Mouse (Mus musculus) ES-Bruce4 (cell line): Measurements from ENCODE around the gene Anks1. TPM values are rescaled to one million over a fixed set of nuclear protein-coding genes. Genes with fewer than 3 reads are reported as not detected.

Source experiments
- H3K27ac ChIP-seq: 2 replicates; pipeline ENCODE4 v1.5.1; 2012; ENCODE audit warnings: low read length, inconsistent platforms; ENCODE audit not compliant: insufficient read depth
- H3K27me3 ChIP-seq: 2 replicates; pipeline ENCODE4 v1.6.1; 2012; ENCODE audit warnings: mild to moderate bottlenecking, low read length, inconsistent platforms; ENCODE audit not compliant: control insufficient read depth, poor library complexity, insufficient read depth, severe bottlenecking
- H3K36me3 ChIP-seq: 2 replicates; pipeline ENCODE4 v1.6.1; 2012; ENCODE audit warnings: inconsistent platforms, mild to moderate bottlenecking, low read length, moderate library complexity; ENCODE audit not compliant: control insufficient read depth, poor library complexity, insufficient read depth, severe bottlenecking
- H3K4me1 ChIP-seq: one replicate; pipeline ENCODE4 v1.8.1; 2011; ENCODE audit warnings: low read length; ENCODE audit not compliant: control insufficient read depth, insufficient read depth
- H3K4me3 ChIP-seq: 2 replicates; pipeline ENCODE4 v1.5.1; 2011; ENCODE audit warnings: low read depth, mild to moderate bottlenecking, low read length
- H3K9ac ChIP-seq: 2 replicates; pipeline ENCODE4 v1.6.1; 2012; ENCODE audit warnings: low read depth, mild to moderate bottlenecking, inconsistent platforms; ENCODE audit not compliant: poor library complexity, severe bottlenecking
- H3K9me3 ChIP-seq: replicated peaks from 2 replicates; pipeline ENCODE4 v1.6.1; 2012; ENCODE audit warnings: mild to moderate bottlenecking, low read length, inconsistent platforms; ENCODE audit not compliant: control insufficient read depth, poor library complexity, insufficient read depth, severe bottlenecking
- CTCF ChIP-seq: IDR thresholded peaks from one replicate; pipeline ENCODE4 v1.8.1; 2011; ENCODE audit warnings: low read depth, low read length
- EP300 ChIP-seq: IDR thresholded peaks from 2 replicates; pipeline ENCODE4 v1.6.1; 2011; ENCODE audit warnings: low read depth, low read length; ENCODE audit not compliant: insufficient read depth
- POLR2A ChIP-seq: IDR thresholded peaks from one replicate; pipeline ENCODE4 v1.8.1; 2011; ENCODE audit warnings: low read length; ENCODE audit not compliant: insufficient read depth
- polyA plus RNA-seq: library from polyadenylated mRNA; stranded (reverse); fragments of >200 nt; gene quantifications from 2 replicates; pipeline ENCODE4 v1.2.4, GENCODE M21; 2011; ENCODE audit warnings: low read depth; ENCODE audit not compliant: missing spikeins, insufficient read depth, insufficient read length

The Anks1 gene
- polyA plus RNA-seq, 1 experiment, result 23.7 TPM

DNA sequence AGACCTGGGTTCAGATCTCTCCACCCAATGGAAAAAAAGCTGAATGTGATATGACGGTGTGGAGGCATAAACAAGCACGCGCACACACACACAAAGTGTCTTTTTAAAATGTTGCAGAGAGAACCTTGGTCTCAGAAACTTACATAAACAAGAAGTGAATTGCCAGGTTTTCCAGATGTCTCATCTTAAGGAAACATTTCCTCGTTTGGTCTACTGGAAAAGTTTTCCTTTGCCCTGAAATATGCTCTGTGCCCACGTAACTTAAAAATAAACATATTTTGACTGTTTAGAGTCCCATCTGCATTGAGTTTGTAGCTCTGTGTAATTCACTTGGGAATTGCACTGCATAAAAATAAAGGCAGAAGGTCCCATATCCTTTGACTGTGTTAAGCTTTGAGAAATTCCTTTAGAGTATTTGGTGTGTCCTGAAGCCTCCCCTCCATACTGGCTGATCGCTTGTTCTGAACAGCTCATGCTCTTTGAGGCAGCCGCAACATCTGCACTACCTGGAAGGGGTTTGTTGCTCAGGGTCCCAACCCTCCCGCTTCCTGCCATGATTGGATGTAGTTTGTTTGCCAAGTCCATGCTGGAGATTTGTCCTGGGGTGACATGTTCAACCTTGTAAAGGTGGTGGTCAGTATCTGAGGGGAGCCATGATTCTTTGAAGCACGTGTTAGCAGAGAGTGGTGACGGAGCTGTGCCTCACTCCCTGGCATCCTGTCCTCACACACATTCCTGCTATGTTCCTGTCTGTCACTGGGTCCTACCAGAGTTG lies 25.2 kb downstream of the Anks1 start:
- Histone ChIP-seq H3K9me3 (no peaks in the 10 kb centered on the region), H3K36me3 (no peaks in the 10 kb centered on the region), H3K9ac (no peak overlapping the region), H3K27ac (no peak overlapping the region), H3K27me3 (no peaks in the 10 kb centered on the region), H3K4me3 (no peak overlapping the region), H3K4me1 (no peaks in the 10 kb centered on the region)
- TF ChIP-seq POLR2A, result no peak
- no peak for TF ChIP-seq CTCF
- TF ChIP-seq EP300, result no peak

DNA sequence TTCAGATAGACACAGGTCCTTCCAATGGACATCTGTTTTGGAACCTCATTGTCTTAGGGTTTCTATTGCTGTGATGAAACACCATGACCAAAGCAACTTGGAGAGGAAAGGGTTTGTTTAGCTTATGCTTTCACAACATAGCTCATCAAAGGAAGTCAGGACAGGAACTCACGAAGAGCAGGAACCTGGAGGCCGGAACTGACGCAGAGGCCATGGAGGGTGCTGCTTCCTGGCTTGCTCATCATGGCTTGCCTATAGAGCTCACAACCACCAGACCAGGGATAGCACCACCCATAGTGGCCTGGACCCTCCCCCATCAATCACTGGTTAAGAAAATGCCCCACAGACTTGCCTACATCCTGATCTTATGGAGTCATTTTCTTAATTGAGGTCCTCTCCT lies 26.0 kb downstream of the Anks1 start:
- H3K4me1 ChIP-seq, result no peaks in the 10 kb centered on the region
- no peaks in the 10 kb centered on the region for H3K36me3 ChIP-seq

DNA sequence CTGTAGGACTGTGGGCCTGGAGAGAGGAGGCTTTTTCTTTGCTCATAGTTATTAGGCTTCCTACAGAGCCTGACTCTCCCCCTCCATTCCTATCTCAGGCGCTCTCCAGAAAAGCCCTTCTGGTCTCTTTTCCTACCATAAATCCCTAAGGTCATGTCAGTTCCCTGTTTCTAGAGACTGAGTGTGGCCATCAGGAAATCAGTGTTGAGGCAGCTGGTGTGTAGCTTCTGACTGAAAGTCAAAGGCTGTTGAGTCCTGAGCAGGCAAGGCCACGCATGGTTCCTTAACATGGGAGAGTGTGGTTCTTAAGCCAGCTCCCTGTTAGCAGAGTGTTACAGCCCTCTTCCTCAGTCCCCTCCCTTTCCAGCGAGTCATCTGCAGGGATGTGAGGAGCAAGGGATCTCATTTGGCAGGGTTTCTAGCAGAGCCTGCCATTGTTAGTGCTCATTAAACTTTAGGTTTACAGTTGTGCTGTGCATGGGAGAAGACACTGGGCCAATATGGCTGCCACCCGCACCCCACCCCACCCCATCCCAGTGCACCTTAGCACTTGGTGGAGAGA lies 28.0 kb downstream of the Anks1 start:
- no peaks in the 10 kb centered on the region for H3K9me3 ChIP-seq
- peaks cover 8% of the 10 kb centered on the region for H3K4me1 ChIP-seq
- no peak overlapping the region for H3K4me3 ChIP-seq
- no peak overlapping the region for H3K27ac ChIP-seq
- H3K36me3 ChIP-seq, result no peaks in the 10 kb centered on the region
- H3K9ac ChIP-seq, result no peak overlapping the region
- no peak for TF ChIP-seq POLR2A
- no peak for TF ChIP-seq CTCF
- no peak for TF ChIP-seq EP300
- H3K27me3 ChIP-seq, result no peaks in the 10 kb centered on the region

More for the DNA sequence above, 26.0 kb downstream of the Anks1 start:
- Histone ChIP-seq H3K9ac (no peak overlapping the region), H3K27ac (no peak overlapping the region), H3K9me3 (no peaks in the 10 kb centered on the region), H3K27me3 (no peaks in the 10 kb centered on the region), H3K4me3 (no peak overlapping the region)
- no peak for TF ChIP-seq POLR2A
- no peak for TF ChIP-seq EP300
- TF ChIP-seq CTCF, result no peak

DNA sequence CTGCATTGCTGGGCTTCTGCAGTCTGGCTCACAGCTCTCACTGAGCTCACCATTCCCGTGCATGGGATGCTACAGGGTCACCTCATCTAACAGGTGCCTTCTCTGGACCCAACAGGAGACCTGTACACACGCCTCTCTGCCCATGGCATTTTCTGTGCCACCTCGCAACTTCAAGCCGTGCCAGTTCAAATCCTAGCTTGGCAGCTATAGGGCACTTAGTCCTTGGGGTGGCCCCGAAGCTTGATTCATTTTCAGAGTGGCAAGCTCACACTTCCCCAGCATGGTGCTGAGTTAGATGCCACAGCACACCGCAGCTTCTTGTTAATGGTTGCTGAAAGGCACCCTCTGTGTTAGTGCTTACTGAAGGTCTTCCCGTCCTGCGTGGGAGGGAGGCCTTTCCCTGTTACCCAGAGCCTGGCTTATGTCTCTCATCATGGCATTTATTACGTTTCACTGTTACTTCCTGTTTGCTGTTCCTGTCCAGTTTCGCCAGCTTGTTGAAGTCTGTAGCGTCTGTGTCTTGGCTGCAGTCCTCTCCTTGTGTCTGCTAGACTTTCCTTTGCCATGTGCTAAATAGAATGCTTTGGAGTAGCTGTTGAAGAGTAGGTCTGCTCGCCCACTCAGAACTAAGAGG lies 29.1 kb downstream of the Anks1 start:
- Histone ChIP-seq H3K27ac (no peak overlapping the region), H3K4me3 (no peak overlapping the region), H3K27me3 (no peaks in the 10 kb centered on the region), H3K9ac (no peak overlapping the region), H3K4me1 (peaks cover 8% of the 10 kb centered on the region), H3K36me3 (no peaks in the 10 kb centered on the region), H3K9me3 (no peaks in the 10 kb centered on the region)
- no peak for TF ChIP-seq POLR2A

DNA sequence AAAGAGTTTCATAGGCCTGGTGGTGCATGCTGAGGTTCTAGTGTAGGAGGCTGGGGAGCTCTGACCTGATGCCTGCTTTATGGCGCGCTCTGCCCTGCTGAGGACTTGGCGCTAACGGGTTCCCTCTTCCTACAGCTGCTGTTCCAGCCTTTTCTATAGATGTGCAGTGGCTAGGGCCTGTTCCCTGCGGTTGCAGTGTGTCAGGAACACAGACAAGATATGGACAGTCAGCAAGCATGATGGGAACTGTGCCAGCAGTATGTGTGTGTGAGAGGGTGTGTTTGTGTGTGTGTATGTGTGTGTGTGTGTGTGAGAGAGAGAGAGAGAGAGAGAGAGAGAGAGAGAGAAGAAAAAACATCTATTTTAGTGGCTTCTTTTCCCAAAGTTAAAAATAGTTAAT lies 29.9 kb downstream of the Anks1 start:
- TF ChIP-seq POLR2A (no peak), CTCF (no peak), EP300 (no peak)
- Histone ChIP-seq H3K4me3 (no peak overlapping the region), H3K4me1 (peaks cover 8% of the 10 kb centered on the region), H3K27ac (0 out of 2 replicates have a peak overlapping the region, but pooled peaks have one; percentile 15), H3K9ac (no peak overlapping the region), H3K27me3 (no peaks in the 10 kb centered on the region), H3K9me3 (no peaks in the 10 kb centered on the region), H3K36me3 (no peaks in the 10 kb centered on the region)

DNA sequence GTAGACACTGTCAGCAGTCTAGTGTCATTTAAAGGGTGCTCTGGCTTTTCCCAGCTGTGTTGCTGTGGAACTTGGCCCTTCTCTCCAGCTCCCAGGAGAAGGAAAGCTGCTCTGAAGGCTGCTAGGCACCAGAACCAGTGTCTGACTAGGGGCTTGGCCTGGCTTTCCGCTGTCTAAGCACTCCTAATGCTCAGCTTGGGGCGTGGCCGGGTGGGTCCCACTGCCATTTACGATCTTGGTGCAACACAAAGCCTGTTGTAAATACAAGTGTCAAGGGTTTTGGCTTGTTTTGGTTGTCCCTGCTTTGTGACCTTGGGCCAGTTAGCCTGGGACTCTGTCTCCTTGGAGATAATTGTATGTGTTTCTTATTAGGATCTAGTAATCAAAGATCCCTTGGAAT lies 31.2 kb downstream of the Anks1 start:
- TF ChIP-seq EP300, result peak; percentile 89
- no peak for TF ChIP-seq CTCF
- TF ChIP-seq POLR2A, result no peak
- H3K36me3 ChIP-seq, result no peaks in the 10 kb centered on the region
- no peaks in the 10 kb centered on the region for H3K9me3 ChIP-seq
- H3K4me3 ChIP-seq, result no peak overlapping the region
- H3K4me1 ChIP-seq, result peaks cover 8% of the 10 kb centered on the region
- peak overlapping the region; percentile 67 for H3K27ac ChIP-seq
- H3K27me3 ChIP-seq, result no peaks in the 10 kb centered on the region
- H3K9ac ChIP-seq, result no peak overlapping the region
